In genomic region chr10:22491806-22492347, GRCm38 (mm10) we compare ENCODE assay signal across 8 mouse cellular contexts.
A peak's percentile ranks its signal among the peaks of the same experiment; 100 is the strongest.
DNase-seq lines count a peak whose midpoint lies in the region; ATAC-seq and TF ChIP-seq lines count a peak whose summit lies in the region.
"Not testable (repeated sequence)": the region's sequence is repeated elsewhere in the genome, so short reads cannot be mapped to it uniquely, and the experiment has no call there.

No protein-coding gene starts in this region.

- not testable (repeated sequence) for H3K9me3 ChIP-seq in hindbrain, postnatal 0 days (ENCODE audit: low read length); kidney, embryonic 15.5 days (replicated peaks); kidney, postnatal 0 days (replicated peaks; ENCODE audit: low read length); limb, embryonic 14.5 days (ENCODE audit: control insufficient read depth, low read length); midbrain, embryonic 15.5 days; neural tube, embryonic 14.5 days (ENCODE audit: control insufficient read depth, low read length)

- WGBS in hindbrain, postnatal 0 days, result 79% methylated on average over 9 of the region's 11 CpGs
- WGBS in kidney, embryonic 15.5 days, result 31% methylated on average over 10 of the region's 11 CpGs
- WGBS in kidney, postnatal 0 days, result 22% methylated on average over 9 of the region's 11 CpGs
- WGBS in limb, embryonic 14.5 days, result 46% methylated on average over 10 of the region's 11 CpGs
- WGBS in midbrain, embryonic 15.5 days, result 66% methylated on average over 11 of the region's 11 CpGs
- 80% methylated on average over 9 of the region's 11 CpGs for WGBS in neural tube, embryonic 14.5 days

- CTCF ChIA-PET in Patski (lab: Charles Lee), result not testable (repeated sequence)

- H3K27ac ChIP-seq in hindbrain, postnatal 0 days; kidney, postnatal 0 days; midbrain, embryonic 15.5 days; neural tube, embryonic 14.5 days (ENCODE audit: low read depth, low read length): not testable (repeated sequence)
- H3K27ac ChIP-seq in kidney, embryonic 15.5 days, result 0 out of 2 replicates have a peak overlapping the region, but pooled peaks have one; percentile 32
- 0 out of 2 replicates have a peak overlapping the region, but pooled peaks have one; percentile 33 for H3K27ac ChIP-seq in limb, embryonic 14.5 days (replicated peaks; ENCODE audit: low read depth, low read length)

- TF ChIP-seq CTCF in Patski (IDR thresholded peaks at IDR 0.05); hindbrain, postnatal 0 days (IDR thresholded peaks at IDR 0.05; ENCODE audit: low read depth); kidney, postnatal 0 days (IDR thresholded peaks at IDR 0.05; ENCODE audit: low read depth): not testable (repeated sequence)

- H3K9ac ChIP-seq in hindbrain, postnatal 0 days (replicated peaks; ENCODE audit: low read length); kidney, embryonic 15.5 days; kidney, postnatal 0 days (ENCODE audit: low read depth, low read length); limb, embryonic 14.5 days (ENCODE audit: low read depth, low read length, severe bottlenecking); midbrain, embryonic 15.5 days; neural tube, embryonic 14.5 days (replicated peaks; ENCODE audit: low read depth, low read length): not testable (repeated sequence)

- H3K36me3 ChIP-seq in hindbrain, postnatal 0 days (ENCODE audit: insufficient read depth, low read length); kidney, embryonic 15.5 days; kidney, postnatal 0 days (ENCODE audit: insufficient read depth, low read length); limb, embryonic 14.5 days (ENCODE audit: control insufficient read depth, insufficient read depth, low read length); midbrain, embryonic 15.5 days (replicated peaks); neural tube, embryonic 14.5 days (ENCODE audit: control insufficient read depth, insufficient read depth, low read length): not testable (repeated sequence)

- POLR2A ChIA-PET in Patski (lab: Charles Lee), result not testable (repeated sequence)

- not testable (repeated sequence) for H3K27me3 ChIP-seq in Patski; hindbrain, postnatal 0 days (ENCODE audit: insufficient read depth, low read length); kidney, embryonic 15.5 days; kidney, postnatal 0 days (ENCODE audit: insufficient read depth, low read length); limb, embryonic 14.5 days (ENCODE audit: control insufficient read depth, insufficient read depth, low read length); midbrain, embryonic 15.5 days (replicated peaks); neural tube, embryonic 14.5 days (ENCODE audit: control insufficient read depth, insufficient read depth, low read length)

- H3K4me1 ChIP-seq in hindbrain, postnatal 0 days (ENCODE audit: insufficient read depth, low read length); kidney, embryonic 15.5 days; kidney, postnatal 0 days (replicated peaks; ENCODE audit: insufficient read depth, low read length); limb, embryonic 14.5 days (ENCODE audit: control insufficient read depth, insufficient read depth, low read length); midbrain, embryonic 15.5 days; neural tube, embryonic 14.5 days (ENCODE audit: control insufficient read depth, insufficient read depth, low read length): not testable (repeated sequence)

- not testable (repeated sequence) for H3K4me2 ChIP-seq in hindbrain, postnatal 0 days (ENCODE audit: low read depth, low read length); kidney, embryonic 15.5 days; kidney, postnatal 0 days (ENCODE audit: low read length); limb, embryonic 14.5 days (replicated peaks; ENCODE audit: low read depth, low read length, severe bottlenecking); midbrain, embryonic 15.5 days; neural tube, embryonic 14.5 days (ENCODE audit: low read depth, low read length)

- TF ChIP-seq POLR2A in limb, embryonic 14.5 days (IDR thresholded peaks at IDR 0.05; ENCODE audit: borderline replicate concordance, extremely low read depth, insufficient read depth, insufficient read length), result not testable (repeated sequence)

- peak; percentile 92 for ATAC-seq in Patski
- ATAC-seq in hindbrain, postnatal 0 days, result peak; percentile 51
- peak; percentile 40 for ATAC-seq in kidney, embryonic 15.5 days (replicated peaks; ENCODE audit: low FRiP score)
- not testable (repeated sequence) for ATAC-seq in kidney, postnatal 0 days (replicated peaks; ENCODE audit: low FRiP score, low read depth)
- peak; percentile 83 for ATAC-seq in limb, embryonic 14.5 days (ENCODE audit: low FRiP score, low read depth)
- peak; percentile 48; the same call in 1 of the 2 replicates for ATAC-seq in midbrain, embryonic 15.5 days (replicated peaks)
- 0 out of 2 replicates have a peak, but pooled peaks have one; percentile 14 for ATAC-seq in neural tube, embryonic 14.5 days (ENCODE audit: low read depth)

- H3K4me3 ChIP-seq in hindbrain, postnatal 0 days (ENCODE audit: low read length); kidney, embryonic 15.5 days (replicated peaks); kidney, postnatal 0 days (replicated peaks; ENCODE audit: low read depth, low read length); limb, embryonic 14.5 days (replicated peaks; ENCODE audit: low read length); midbrain, embryonic 15.5 days; neural tube, embryonic 14.5 days (ENCODE audit: low read depth, low read length): not testable (repeated sequence)

- not testable (repeated sequence) for DNase-seq in Patski (ENCODE audit: low read depth, low spot score); hindbrain, postnatal 0 days (ENCODE audit: low spot score); limb, embryonic 14.5 days (ENCODE audit: low spot score)
- DNase-seq in heart, adult 11 months, result peak; percentile 58
- peak; percentile 25 for DNase-seq in kidney, postnatal 0 days (ENCODE audit: low spot score)

- in situ Hi-C loops in Patski (cut with MboI; ENCODE audit: low pct_unique_long_range_greater_than_20kb), result loop anchor here (5.0 kb wide), 1 partner anchor 75 kb away; no protein-coding TSS in a partner anchor
